Mouse (Mus musculus) neural tube, embryonic 11.5 days (tissue): Measurements from ENCODE around the gene Rin2. TPM values are rescaled to one million over a fixed set of nuclear protein-coding genes. Genes with fewer than 3 reads are reported as not detected.

Experiments
- ATAC-seq: fragments of 200-750 bp; cut with Nextera tagmentation; 2 replicates; pipeline ENCODE4 v1.8.0; 2017; ENCODE audit warnings: moderate number of reproducible peaks, mild to moderate bottlenecking, moderate TSS enrichment, moderate library complexity; ENCODE audit not compliant: insufficient read depth, low FRiP score, low TSS enrichment
- DNase-seq: peaks from one replicate; pipeline ENCODE4 v3.0.0-alpha.2; 2015; ENCODE audit warnings: low spot score
- H3K27ac ChIP-seq: fragments of 300-500 bp; sonication (generic); 2 replicates; pipeline ENCODE4 v1.5.1; 2014; ENCODE audit warnings: low read depth, mild to moderate bottlenecking, low read length
- H3K27me3 ChIP-seq: fragments of 300-500 bp; sonication (generic); 2 replicates; pipeline ENCODE4 v1.6.1; 2014; ENCODE audit warnings: mild to moderate bottlenecking, low read length, mixed read lengths; ENCODE audit not compliant: control insufficient read depth, insufficient read depth
- H3K36me3 ChIP-seq: fragments of 300-500 bp; sonication (generic); 2 replicates; pipeline ENCODE4 v1.6.1; 2014; ENCODE audit warnings: mild to moderate bottlenecking, low read length, moderate library complexity, mixed read lengths; ENCODE audit not compliant: control insufficient read depth, insufficient read depth
- H3K4me1 ChIP-seq: fragments of 300-500 bp; sonication (generic); 2 replicates; pipeline ENCODE4 v1.6.1; 2014; ENCODE audit warnings: low read length, mixed read lengths; ENCODE audit not compliant: control insufficient read depth, insufficient read depth
- H3K4me2 ChIP-seq: fragments of 300-500 bp; sonication (generic); 2 replicates; pipeline ENCODE4 v1.6.1; 2014; ENCODE audit warnings: low read depth, mild to moderate bottlenecking, moderate library complexity
- H3K4me3 ChIP-seq: fragments of 300-500 bp; sonication (generic); 2 replicates; pipeline ENCODE4 v1.5.1; 2014; ENCODE audit warnings: low read depth, low read length
- H3K9ac ChIP-seq: fragments of 300-500 bp; sonication (generic); 2 replicates; pipeline ENCODE4 v1.6.1; 2014; ENCODE audit warnings: mild to moderate bottlenecking, low read length
- H3K9me3 ChIP-seq: fragments of 300-500 bp; sonication (generic); 2 replicates; pipeline ENCODE4 v1.6.1; 2016; ENCODE audit warnings: low read length; ENCODE audit not compliant: control insufficient read depth
- WGBS: fragments of 180-500 bp; shearing (Covaris S2); extraction: QIAGEN DNeasy Blood & Tissue Kit; methylation state at CpG from one replicate; pipeline ENCODE4 v1.1.7; 2014; 5-methylcytosine and 5-hydroxymethylcytosine counted together
- polyA plus RNA-seq: library from polyadenylated mRNA; unstranded; fragments of >200 nt; fragmentation: Nextera tagmentation; extraction: Ambion mirVana; gene quantifications from 2 replicates; pipeline ENCODE4 v1.2.1, GENCODE M21; 2014

Gene Rin2
- polyA plus RNA-seq, 1 experiment from 2014 or later, result 22.0 TPM

DNA sequence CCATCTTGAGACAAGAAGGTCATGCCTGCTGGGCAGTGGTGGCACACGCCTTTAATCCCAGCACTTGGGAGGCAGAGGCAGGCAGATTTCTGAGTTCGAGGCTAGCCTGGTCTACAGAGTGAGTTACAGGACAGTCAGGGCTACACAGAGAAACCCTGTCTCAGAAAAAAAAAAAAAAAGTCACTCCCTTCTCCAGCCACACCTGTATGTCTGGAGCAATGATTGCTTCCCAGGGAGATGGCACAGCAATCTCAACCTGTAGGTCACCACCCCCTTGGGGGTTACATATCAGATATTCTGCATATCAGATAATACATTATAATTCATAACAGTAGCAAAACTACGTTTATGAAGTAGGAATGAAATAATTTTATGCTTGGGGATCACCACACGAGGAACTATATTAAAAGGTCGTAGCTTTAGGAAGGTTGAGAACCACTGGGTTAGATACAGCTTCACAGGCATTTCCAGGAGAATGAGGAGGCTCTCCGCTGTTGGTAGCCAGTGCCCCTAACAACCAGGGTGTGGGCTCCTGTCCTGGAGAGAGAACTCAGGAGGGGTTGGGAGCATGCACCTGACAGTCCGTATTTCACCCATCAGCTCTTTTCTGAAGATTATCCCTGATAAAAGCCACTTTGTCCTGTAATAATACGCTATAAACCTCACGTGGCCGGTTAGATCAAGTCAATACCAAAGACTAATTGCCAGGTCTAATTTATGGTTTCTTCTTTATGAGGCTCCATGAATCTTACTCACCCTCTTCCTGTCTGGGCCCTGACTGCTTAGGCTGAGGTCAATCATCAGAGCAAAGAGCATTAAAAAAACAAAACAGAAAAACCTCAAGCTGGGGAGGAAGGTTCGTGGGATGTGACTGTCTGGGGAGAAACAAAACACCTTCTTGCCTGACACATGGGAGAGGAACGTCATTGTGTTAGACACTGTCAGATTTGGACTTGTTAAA is 166.2 kb downstream of the Rin2 start:
- H3K9me3 ChIP-seq, result no peaks in the 10 kb centered on the region
- no peak overlapping the region for H3K4me3 ChIP-seq
- no peak overlapping the region for H3K27ac ChIP-seq
- ATAC-seq (no peak), DNase-seq (no peak)
- no peaks in the 10 kb centered on the region for H3K27me3 ChIP-seq
- H3K4me2 ChIP-seq, result no peak overlapping the region
- no peaks in the 10 kb centered on the region for H3K4me1 ChIP-seq
- WGBS, result 67% methylated on average over 12 of the region's 12 CpGs
- no peak overlapping the region for H3K9ac ChIP-seq
- no peaks in the 10 kb centered on the region for H3K36me3 ChIP-seq

DNA sequence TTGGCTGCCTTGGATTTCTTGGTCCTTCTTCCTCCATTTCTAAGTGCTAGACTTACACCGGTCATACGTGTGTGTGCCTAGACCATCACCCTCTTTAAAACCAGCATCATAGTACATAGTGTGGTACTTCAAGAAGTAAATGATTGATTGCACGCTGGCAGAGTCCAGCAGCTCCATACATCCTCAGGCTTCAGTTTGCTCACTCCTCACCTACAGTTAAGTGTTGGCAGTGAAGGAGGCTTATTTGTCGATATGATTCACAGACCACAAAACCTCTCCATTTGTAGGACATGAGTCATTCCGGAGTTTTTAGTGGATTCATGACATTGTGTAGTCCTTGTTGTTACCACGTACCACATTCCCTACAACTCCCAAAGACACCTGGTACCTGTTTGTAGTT is 168.3 kb downstream of the Rin2 start:
- Histone ChIP-seq H3K4me1 (no peaks in the 10 kb centered on the region), H3K27ac (no peak overlapping the region), H3K36me3 (no peaks in the 10 kb centered on the region), H3K27me3 (no peaks in the 10 kb centered on the region), H3K4me3 (no peak overlapping the region), H3K9me3 (no peaks in the 10 kb centered on the region), H3K4me2 (no peak overlapping the region), H3K9ac (no peak overlapping the region)
- ATAC-seq (no peak), DNase-seq (no peak)
- 90% methylated on average over 6 of the region's 6 CpGs for WGBS

DNA sequence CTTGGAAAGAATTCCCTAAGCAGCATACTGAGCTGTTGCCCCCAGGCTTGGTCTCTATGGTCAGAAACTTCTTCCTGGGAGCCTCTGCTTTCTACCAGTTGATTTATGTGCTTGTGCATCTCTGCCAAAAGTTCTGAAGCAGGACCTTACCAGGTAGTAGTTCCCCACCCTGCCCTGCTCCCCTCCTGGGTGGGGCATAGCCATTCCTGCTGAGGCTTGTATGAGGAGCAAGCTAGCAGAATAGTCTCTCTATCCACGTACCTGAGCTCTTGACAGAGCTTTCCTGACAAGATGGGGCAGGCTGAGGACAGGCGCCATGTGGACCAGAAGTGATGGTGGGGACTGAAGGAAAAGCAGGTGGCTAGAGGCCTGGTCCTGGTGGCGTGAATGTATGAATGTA is 171.6 kb downstream of the Rin2 start:
- H3K36me3 ChIP-seq, result no peaks in the 10 kb centered on the region
- DNase-seq (no peak), ATAC-seq (no peak)
- H3K27me3 ChIP-seq, result no peaks in the 10 kb centered on the region
- no peak overlapping the region for H3K4me3 ChIP-seq
- H3K4me1 ChIP-seq, result no peaks in the 10 kb centered on the region
- H3K27ac ChIP-seq, result no peak overlapping the region
- no peak overlapping the region for H3K9ac ChIP-seq
- H3K9me3 ChIP-seq, result no peaks in the 10 kb centered on the region
- H3K4me2 ChIP-seq, result no peak overlapping the region
- WGBS, result 82% methylated on average over 3 of the region's 3 CpGs

DNA sequence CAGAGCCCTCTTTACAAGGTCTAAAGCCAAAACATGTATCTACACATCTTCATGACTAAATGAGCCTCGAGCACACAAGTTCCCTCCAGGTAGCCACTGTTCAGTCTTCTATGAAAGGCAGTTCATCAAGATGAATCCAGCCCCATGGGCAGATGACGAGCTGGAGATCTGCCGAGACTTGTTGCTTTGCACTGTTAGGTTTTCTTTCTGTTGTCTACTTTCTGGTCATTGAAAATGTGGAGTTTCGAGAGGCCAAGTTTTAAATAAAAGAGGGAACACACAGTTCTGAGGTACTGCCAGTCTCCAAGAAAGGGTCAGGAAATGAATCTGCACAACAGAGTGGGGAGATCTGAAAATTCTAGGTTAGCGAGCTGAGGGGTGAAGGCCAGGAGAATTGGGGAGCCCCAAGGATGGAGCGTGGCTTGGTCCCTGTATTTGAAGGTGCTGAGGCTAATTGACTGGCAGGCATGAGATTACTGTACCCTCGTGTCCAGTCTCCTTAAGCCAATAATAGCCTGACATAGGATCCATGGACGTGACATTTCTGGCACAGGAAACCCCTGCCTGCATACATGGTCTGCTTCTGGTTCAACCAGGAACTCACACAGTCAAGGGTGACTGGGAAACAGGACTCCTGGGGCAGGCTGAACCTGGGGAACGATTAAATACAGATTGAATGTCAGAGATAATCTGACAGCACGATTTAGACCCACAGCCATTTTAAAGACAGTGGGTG is 174.3 kb downstream of the Rin2 start:
- no peak for DNase-seq
- Histone ChIP-seq H3K9me3 (no peaks in the 10 kb centered on the region), H3K27ac (no peak overlapping the region), H3K4me3 (no peak overlapping the region), H3K4me2 (no peak overlapping the region), H3K4me1 (no peaks in the 10 kb centered on the region), H3K27me3 (no peaks in the 10 kb centered on the region), H3K9ac (no peak overlapping the region), H3K36me3 (no peaks in the 10 kb centered on the region)
- WGBS, result 81% methylated on average over 10 of the region's 10 CpGs
- ATAC-seq, result no peak

DNA sequence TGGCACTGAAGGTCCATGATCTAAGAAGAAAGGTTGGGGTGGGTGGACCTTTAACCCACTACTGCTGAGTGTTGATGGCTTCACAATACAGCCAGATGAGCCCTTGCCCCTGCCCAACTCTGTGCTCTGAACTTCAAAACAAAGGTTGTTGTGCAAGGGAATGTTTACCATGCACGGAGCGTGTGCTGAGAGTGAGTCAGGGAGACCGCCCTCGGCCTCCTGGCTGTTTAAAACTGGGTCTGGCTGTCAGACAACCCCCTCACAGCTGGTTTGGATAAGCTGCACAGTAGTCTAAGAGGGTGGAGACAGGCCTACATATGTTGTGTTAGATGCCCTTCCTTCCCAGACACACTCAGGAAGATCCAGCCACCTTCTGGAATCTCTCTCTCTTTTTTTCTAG is 175.8 kb downstream of the Rin2 start:
- 68% methylated on average over 4 of the region's 4 CpGs for WGBS
- H3K9me3 ChIP-seq, result no peaks in the 10 kb centered on the region
- no peak for ATAC-seq
- H3K4me2 ChIP-seq, result no peak overlapping the region
- no peaks in the 10 kb centered on the region for H3K4me1 ChIP-seq
- no peak overlapping the region for H3K9ac ChIP-seq
- H3K36me3 ChIP-seq, result no peaks in the 10 kb centered on the region
- no peak overlapping the region for H3K4me3 ChIP-seq
- no peak for DNase-seq
- H3K27me3 ChIP-seq, result no peaks in the 10 kb centered on the region
- no peak overlapping the region for H3K27ac ChIP-seq

DNA sequence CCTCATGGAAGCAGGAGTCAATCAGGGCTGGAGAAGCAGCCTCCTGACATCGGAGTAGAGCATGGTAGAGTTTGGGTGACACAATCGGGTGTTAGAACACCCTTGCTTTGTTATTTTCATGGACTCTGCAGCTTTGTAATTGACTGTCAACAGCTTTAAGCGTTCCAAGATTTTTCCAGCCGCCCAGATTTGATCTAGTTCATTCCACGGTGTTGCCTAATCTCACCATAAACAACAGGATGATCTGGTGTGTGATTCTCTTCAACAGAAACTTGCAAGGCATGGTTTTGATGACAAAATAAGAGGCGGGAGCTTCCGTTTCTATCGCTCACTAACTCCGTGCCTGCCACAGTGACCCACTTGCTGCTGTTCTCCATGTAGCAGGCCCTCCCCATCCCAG is 180.8 kb downstream of the Rin2 start:
- Histone ChIP-seq H3K9me3 (no peaks in the 10 kb centered on the region), H3K9ac (no peak overlapping the region), H3K4me1 (peaks cover 8% of the 10 kb centered on the region; the same call in 1 of the 2 replicates), H3K4me3 (no peak overlapping the region), H3K27me3 (no peaks in the 10 kb centered on the region), H3K36me3 (no peaks in the 10 kb centered on the region), H3K4me2 (no peak overlapping the region), H3K27ac (no peak overlapping the region)
- 93% methylated on average over 9 of the region's 9 CpGs for WGBS
- no peak for DNase-seq
- no peak for ATAC-seq

DNA sequence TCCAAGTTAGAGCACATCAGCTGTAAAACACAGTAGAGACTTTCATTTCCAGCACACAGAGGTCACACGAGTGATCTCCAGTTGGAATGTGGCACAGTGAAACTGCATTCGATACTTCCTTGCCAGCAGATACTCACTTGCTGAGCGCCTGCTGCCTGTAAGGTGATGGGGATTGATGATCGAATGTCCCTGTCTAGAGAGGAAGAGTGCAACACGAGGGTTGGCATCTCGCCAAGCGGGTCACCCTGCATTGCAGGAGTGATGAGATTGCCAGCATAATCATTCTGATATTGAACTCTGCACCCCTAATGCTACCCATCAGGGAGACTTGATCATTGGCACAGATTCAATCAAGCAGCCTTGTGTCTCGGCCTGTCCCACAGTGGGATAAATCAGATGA is 182.8 kb downstream of the Rin2 start:
- Histone ChIP-seq H3K9ac (no peak overlapping the region), H3K4me2 (no peak overlapping the region), H3K27ac (no peak overlapping the region), H3K36me3 (no peaks in the 10 kb centered on the region), H3K4me1 (peaks cover 8% of the 10 kb centered on the region; the same call in 1 of the 2 replicates), H3K27me3 (no peaks in the 10 kb centered on the region), H3K9me3 (no peaks in the 10 kb centered on the region), H3K4me3 (no peak overlapping the region)
- no peak for ATAC-seq
- 86% methylated on average over 8 of the region's 8 CpGs for WGBS
- DNase-seq, result no peak

DNA sequence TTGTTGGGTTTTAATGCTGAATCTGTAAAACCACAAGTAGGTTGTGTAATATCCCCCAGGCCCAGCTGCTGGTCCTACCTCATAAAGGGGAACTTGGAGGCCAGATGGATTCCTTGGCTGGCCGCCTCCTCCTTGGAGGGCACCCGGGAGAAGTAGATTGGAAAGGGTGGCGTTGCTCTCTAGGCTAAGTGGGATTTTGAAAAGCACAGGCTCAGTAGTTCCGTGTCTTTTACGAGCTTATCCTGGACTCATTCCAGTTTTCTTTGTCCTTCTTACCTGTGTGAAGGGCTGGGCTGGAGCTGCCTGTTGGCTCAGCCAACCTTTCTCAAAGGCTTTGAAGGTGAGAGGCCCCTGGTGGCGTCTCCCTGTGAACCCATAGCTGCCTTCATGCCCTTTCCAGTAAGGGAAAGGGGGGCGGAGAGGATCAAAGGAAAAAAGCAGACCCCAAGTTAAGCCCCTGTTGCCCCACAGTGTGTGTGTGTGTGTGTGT is 184.5 kb downstream of the Rin2 start:
- H3K27ac ChIP-seq, result peak overlapping the region; percentile 36; the same call in 1 of the 2 replicates
- no peak overlapping the region for H3K4me2 ChIP-seq
- WGBS, result 52% methylated on average over 7 of the region's 7 CpGs
- ATAC-seq (peak; percentile 31; the same call in 1 of the 2 replicates), DNase-seq (peak; percentile 31)
- H3K4me3 ChIP-seq, result no peak overlapping the region
- H3K27me3 ChIP-seq, result no peaks in the 10 kb centered on the region
- no peaks in the 10 kb centered on the region for H3K9me3 ChIP-seq
- H3K4me1 ChIP-seq, result peaks cover 8% of the 10 kb centered on the region; the same call in 1 of the 2 replicates
- H3K36me3 ChIP-seq, result no peaks in the 10 kb centered on the region
- H3K9ac ChIP-seq, result peak overlapping the region; percentile 19; the same call in 1 of the 2 replicates
